Mouse (Mus musculus) cerebellum, adult 11 months (tissue): ENCODE measurements around the gene Cdk2ap2.

Experiments
- DNase-seq: peaks from one replicate; pipeline ENCODE4 v3.0.0; 2022

Cdk2ap2 gene

GRCm38 (mm10) chr19:4095802-4096201, 1.2 kb upstream of the Cdk2ap2 start:
- DNase-seq: no peak

DNA sequence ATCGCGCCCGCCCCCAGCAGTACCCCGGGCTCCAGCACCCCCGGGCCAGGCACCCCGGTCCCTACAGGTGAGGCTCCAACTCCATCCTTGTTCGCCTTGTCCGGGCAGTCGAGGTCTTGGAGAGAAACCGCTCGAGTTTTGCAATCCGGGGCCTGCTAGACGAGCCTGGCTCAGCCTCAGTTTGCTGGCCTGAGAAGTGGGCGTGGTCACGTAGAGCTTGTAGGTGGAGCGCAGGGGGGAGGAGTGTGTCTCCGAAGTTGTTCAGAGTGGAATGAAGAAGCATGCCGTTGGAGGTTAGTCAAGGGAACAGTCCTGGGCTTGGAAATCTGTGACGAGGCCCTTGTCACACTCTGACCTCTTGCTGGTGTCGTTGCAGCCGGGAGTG, 451 bp downstream of the Cdk2ap2 start:
- no peak for DNase-seq

DNA sequence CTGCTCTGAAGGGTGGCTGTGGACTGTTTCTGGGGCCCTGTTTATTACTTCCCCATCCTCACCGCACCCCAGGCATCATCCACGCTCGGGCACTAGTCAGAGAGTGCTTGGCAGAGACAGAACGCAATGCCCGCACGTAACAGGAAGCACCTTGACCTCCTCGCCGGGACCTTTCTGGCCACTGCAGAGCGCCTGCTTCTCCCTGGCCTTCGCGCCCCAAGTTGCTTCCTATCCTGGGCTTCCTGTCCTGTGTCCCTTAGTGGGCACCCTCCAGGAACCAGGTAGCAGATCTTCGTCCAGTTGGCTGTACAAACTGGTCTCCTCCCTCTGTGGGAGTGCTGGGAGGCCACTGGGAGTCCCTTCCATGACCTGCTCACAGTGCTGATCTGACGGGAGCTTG, 1.4 kb downstream of the Cdk2ap2 start:
- no peak for DNase-seq

DNA sequence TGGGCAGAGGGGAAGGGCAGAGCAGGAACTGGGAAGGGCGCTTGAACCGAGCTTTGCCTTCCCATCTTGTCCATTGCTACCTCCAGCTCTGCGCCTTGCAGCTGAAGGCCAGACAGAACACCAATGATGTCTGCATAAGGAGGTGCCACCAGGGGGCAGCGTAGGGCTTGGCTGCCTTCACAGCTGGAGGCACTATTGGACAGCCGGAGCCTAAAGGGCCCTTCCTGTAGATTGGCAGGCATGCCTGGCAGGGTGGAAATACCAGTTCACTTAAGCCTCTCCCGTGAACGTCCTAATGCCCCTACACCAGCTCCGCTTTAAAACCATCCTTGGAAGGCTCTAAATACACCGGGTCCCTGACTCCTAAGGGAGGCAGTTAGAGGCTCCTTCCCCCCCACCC, 2.1 kb downstream of the Cdk2ap2 start:
- DNase-seq: peak; percentile 92

GRCm38 (mm10) chr19:4099837-4100717, 3.1 kb downstream of the Cdk2ap2 start, which contains the start of gene Pitpnm1:
Pitpnm1 (plus strand) TSS chr19:4099998.
- peak; percentile 71 for DNase-seq

DNA sequence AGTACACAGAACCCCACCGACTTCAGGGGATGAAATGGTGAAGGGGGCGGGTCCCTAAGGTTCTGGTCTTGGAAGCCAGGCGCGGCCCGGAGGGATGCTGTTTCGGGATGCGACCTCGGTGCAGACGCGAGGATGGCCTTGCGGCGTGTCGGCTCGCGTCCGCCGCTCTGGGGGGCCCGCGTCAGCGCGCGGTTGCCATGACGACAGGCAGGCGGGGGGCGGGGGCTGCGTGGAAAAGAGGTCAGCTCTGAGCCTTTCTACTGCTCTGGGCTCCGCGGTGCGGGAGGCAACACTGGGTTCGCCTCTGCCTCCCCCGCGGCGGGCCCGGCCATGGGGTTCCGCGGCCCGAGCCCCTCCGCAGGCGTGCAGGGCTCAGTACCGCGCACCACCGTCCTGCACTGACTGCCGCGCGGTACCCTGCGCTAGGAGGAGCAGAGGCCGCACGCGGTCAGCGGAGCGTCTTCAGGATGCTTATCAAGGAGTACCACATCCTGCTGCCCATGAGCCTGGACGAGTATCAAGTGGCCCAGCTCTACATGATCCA, 3.8 kb downstream of the Cdk2ap2 start:
- peak; percentile 85 for DNase-seq

- no peak for DNase-seq
Measured at GRCm38 (mm10) chr19:4101466-4101865, 4.5 kb downstream of the Cdk2ap2 start.

- no peak for DNase-seq
Measured at GRCm38 (mm10) chr19:4102049-4102448, 5.1 kb downstream of the Cdk2ap2 start.

DNA sequence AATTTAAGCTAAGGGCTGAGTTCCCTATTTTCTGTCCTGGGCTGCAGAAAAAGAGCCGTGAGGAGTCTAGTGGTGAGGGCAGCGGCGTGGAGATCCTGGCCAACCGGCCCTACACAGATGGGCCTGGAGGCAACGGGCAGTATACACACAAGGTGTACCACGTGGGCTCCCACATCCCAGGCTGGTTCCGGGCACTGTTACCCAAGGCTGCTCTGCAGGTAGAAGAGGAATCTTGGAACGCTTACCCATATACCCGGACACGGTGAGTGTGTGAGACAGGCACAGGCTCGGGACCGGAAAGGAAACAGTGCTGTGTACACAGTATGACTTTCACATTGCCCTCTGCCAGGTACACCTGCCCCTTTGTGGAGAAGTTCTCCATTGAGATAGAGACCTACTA, 5.6 kb downstream of the Cdk2ap2 start:
- DNase-seq: peak; percentile 63

DNA sequence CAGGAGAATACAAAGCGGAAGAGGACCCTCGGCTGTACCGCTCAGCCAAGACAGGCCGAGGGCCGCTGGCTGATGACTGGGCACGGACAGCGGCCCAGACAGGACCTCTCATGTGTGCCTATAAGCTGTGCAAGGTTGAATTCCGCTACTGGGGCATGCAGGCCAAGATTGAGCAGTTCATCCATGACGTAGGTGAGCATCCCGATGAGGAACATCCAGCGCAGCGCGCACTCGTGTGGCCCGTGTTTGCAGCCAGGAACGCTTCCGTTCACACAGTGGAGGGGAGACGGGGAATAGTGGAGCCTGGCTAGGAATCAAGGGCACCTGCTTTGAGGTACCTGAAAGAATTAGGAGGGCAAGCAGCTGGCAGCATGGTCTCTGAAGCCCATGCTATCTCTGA, 6.3 kb downstream of the Cdk2ap2 start:
- DNase-seq: no peak

- no peak for DNase-seq
Measured at GRCm38 (mm10) chr19:4103792-4104191, 6.8 kb downstream of the Cdk2ap2 start.

DNA sequence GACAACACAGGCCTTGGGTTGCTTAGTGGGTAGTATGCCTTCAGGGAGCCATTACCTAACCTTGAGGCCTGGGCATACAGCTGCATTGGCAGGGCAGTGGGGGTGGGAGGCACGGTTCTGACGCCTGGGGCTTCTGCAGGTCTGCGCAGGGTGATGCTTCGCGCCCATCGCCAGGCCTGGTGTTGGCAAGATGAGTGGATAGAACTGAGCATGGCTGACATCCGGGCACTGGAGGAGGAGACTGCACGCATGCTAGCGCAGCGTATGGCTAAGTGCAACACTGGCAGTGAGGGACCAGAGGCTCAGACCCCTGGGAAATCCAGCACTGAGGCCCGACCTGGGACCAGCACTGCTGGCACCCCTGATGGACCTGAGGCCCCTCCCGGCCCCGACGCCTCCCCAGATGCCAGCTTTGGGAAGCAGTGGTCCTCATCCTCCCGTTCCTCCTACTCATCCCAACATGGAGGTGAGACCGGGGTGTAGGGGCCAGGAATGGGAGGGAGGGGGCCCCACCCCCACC, 7.8 kb downstream of the Cdk2ap2 start:
- DNase-seq: no peak

- DNase-seq: no peak
Measured at GRCm38 (mm10) chr19:4106654-4107053, 9.7 kb downstream of the Cdk2ap2 start.

DNA sequence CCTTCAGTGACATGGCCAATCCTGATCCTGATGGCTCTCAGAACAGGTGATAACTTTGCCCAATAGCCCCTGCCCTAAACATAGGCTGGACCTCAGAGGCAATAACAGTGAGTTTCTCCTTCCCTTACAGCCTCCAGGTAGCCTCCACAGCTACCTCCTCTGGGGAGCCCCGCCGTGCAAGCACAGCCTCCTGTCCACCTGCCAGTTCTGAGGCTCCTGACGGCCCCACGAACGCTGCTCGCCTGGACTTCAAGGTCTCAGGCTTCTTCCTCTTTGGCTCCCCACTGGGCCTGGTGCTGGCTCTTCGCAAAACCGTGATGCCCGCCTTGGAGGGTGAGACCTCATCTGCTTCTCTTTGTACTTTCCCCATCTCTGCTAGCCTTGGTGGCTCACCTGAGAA, 11.6 kb downstream of the Cdk2ap2 start:
- no peak for DNase-seq

DNA sequence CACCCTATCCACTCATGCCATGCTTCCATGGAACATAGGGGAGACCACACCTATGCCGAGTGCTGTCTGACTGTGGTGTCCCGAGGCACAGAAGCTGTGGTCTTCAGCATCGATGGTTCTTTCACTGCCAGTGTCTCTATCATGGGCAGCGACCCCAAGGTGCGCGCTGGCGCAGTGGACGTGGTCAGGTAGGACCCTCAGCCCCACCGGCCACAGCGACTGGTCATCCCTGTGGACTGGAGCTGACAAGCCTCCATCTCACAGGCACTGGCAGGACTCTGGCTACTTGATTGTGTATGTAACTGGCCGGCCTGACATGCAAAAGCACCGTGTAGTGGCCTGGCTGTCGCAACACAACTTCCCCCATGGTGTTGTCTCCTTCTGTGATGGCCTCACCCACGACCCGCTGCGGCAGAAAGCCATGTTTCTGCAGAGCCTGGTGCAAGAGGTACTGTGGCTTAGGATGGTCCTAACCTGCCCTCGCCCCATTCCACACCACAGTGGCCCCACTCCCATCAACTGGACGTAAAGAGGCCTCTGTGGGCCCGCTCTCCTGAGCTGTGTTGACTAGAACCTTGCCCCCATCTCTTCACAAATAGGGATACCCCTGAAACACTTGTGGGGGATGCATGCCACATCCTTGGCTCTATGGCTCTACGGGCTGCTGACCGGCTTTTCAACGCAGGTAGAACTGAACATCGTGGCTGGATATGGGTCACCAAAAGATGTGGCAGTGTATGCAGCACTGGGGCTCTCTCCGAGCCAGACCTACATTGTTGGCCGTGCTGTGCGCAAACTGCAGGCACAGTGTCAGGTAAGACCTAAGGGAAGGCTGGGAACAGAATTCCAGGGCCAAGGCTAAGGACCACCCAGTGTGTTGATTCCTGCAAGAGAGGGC, 15.3 kb downstream of the Cdk2ap2 start:
- no peak for DNase-seq

GRCm38 (mm10) chr19:4113186-4113805, 16.3 kb downstream of the Cdk2ap2 start:
- peak; percentile 93 for DNase-seq

- no peak for DNase-seq
Measured at GRCm38 (mm10) chr19:4113806-4114230, 16.8 kb downstream of the Cdk2ap2 start.

DNA sequence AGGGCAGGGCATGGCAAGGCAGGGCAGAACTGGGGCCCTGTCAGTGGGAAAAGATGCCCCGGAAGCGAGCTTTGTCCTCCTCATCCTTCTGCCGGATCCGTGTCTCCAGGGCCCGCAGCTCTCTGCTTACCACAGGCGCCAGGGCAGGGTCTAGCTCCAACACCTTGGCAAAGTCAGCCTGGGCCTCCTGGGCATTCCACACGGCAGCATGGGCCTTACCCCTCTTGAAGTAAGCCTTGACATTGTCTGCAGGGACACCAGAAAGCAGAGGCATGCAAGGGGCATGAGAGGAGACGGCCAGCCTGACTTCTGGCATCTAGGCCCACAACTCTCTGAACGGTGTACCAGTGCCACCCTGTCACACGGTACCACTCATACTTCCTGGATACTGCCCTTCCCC, 17.6 kb downstream of the Cdk2ap2 start:
- DNase-seq: no peak

GRCm38 (mm10) chr19:4115144-4115543, 18.2 kb downstream of the Cdk2ap2 start:
- DNase-seq: no peak

GRCm38 (mm10) chr19:4115816-4116215, 18.8 kb downstream of the Cdk2ap2 start:
- DNase-seq: no peak

DNA sequence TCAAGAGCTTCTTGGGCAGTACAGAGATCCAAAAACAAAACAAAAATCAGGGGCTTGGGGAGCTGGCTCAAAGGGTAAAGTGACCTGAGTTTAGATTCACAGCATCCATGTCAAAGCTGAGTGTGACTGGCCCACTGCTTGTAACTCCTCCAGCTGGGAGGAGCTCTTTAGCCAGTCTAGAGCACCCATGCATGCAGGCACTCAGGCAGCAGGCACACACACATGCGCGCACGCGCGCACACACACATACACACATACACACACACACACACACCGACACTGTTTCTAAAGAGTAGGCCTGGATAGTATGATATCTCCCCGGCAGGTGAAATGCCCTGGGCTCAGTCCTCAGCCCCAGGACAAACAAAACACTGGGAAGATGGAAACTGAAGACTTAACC, 20.0 kb downstream of the Cdk2ap2 start:
- DNase-seq: no peak

- no peak for DNase-seq
Measured at GRCm38 (mm10) chr19:4118350-4118749, 21.4 kb downstream of the Cdk2ap2 start.
